Mouse (Mus musculus) ES-E14 (cell line): ENCODE measurements around the gene Ghrhr.

Experiments used
- HCFC1 ChIP-seq: IDR thresholded peaks from 2 replicates; pipeline ENCODE4 v1.6.1; 2012; ENCODE audit warnings: low read length, inconsistent platforms, borderline replicate concordance; ENCODE audit not compliant: insufficient read depth
- MAFK ChIP-seq: IDR thresholded peaks from 2 replicates; pipeline ENCODE4 v1.6.1; 2014; ENCODE audit warnings: mild to moderate bottlenecking, low read depth, low read length, inconsistent platforms; ENCODE audit not compliant: insufficient read depth
- ZC3H11A ChIP-seq: IDR thresholded peaks from 2 replicates; pipeline ENCODE4 v1.6.1; 2012; ENCODE audit warnings: low read depth, mild to moderate bottlenecking, inconsistent platforms, low read length, borderline replicate concordance
- ZNF384 ChIP-seq: IDR thresholded peaks from 2 replicates; pipeline ENCODE4 v1.6.1; 2012; ENCODE audit warnings: low read depth, low read length, inconsistent platforms

DNA sequence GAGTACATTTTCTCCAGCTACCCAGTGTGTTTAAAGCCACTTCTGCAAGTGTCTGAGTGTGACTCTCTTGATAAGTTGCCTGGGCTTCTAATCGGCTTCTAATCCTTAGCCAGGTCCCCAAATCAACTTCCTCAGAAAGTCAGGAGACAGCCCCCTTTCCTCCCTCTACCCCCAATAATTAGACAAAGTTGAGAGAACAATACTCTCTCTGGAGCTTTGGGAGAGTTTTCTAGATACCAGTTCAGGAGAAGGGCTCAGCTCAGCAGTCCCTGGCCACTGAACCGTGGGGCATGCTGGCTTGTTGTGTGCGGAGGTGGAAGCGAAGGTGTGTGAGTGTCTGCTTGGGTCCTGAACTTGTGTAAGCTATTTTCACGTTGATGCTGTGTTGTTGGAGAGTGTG is 38.9 kb upstream of the Ghrhr start:
- TF ChIP-seq MAFK (no peak), ZNF384 (no peak), HCFC1 (no peak), ZC3H11A (no peak)
